Mouse (Mus musculus): ENCODE results near the gene Galnt15.

GRCm38 (mm10) chr14:32076896-32077575, 48.2 kb downstream of the Galnt15 start:
- TF ChIP-seq POLR2A (IDR thresholded peaks at IDR 0.05; ENCODE audit: low read depth, low read length) (no peak), CTCF (conservative IDR thresholded peaks at IDR 0.05 in 1 of 2, IDR thresholded peaks at IDR 0.05 in 1 of 2; ENCODE audit: low read depth in 2 of 2, low read length in 2 of 2) (peak; percentile 96)
